Mouse (Mus musculus): ENCODE results near the gene Sox21.

DNA sequence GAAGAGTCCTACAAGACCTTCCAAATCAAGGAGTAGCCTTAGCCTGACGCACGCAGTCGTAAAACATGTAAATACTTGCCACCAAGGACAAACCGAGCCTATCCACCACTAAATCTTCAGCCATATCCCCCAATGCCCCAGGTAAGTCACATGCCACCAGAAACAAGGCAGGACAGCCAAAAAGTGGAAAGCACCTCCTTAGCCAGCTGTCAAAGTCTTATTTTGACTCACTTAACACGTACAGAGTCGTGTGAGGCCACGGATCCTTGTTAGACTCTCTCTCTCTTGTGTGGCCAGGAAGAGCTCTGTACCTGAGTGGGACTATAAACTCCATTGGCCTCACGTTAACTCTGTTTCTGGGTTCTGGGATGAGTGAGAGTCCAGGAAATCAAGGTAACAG, 20.0 kb downstream of the Sox21 start:
- TF ChIP-seq CTCF (IDR thresholded peaks at IDR 0.05; ENCODE audit: control insufficient read depth, insufficient read depth, insufficient read length) (no peak), MAX (IDR thresholded peaks at IDR 0.05) (no peak), USF1 (IDR thresholded peaks at IDR 0.05; ENCODE audit: low read depth) (no peak), CEBPB (IDR thresholded peaks at IDR 0.05; ENCODE audit: low read depth) (no peak)

Measured in C2C12 (cell line).